Mouse (Mus musculus): ENCODE data around the gene Gm10277.

GRCm38 (mm10) chr11:77806855-77807254 lies 19.3 kb upstream of the Gm10277 start:
- TF ChIP-seq CTCF (IDR thresholded peaks at IDR 0.05; ENCODE audit: control insufficient read depth, insufficient read depth, insufficient replicate concordance, low read depth, low read length) (no peak), POLR2A (IDR thresholded peaks at IDR 0.05; ENCODE audit: control insufficient read depth, low read depth, low read length) (no peak)

Data from testis, adult 2 months (tissue).